Mouse (Mus musculus): ENCODE measurements around the gene Ifitm2. TPM values are rescaled to one million over a fixed set of nuclear protein-coding genes. Genes with fewer than 3 reads are reported as not detected.
"Not testable (repeated sequence)": the region's sequence is repeated elsewhere in the genome, so short reads cannot be mapped to it uniquely, and the experiment has no call there.

Ifitm2 gene
- polyA plus RNA-seq, 1 experiment: 147 TPM

DNA sequence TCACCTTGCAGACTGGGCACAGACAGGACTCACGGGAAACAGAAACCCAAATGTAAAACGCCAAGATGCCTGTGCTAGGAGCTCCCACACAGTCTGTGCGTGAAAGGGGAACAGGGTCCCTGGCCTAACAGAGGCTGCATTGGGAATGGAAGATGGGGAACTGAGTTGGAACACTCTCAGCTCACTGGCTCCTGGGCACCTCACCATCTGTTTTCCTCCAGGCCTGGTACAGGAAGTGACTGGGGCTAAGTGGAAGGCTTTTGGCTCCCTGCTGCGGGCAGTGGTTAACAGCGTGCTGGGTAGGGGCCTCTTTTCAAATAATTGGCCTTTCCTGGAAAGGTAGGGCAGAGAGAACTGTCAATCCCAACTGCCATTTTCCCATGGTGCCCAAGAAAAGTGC is 34.8 kb upstream of the Ifitm2 start:
- H3K4me3 ChIP-seq (replicated peaks; ENCODE audit: control insufficient read depth, low read depth, low read length): no peak overlapping the region
- peaks cover 6% of the 10 kb centered on the region for H3K4me1 ChIP-seq (ENCODE audit: control insufficient read depth, insufficient read depth, low read length)
- 12% methylated on average over 5 of the region's 5 CpGs for WGBS
- TF ChIP-seq CTCF (IDR thresholded peaks at IDR 0.05; ENCODE audit: control insufficient read depth, insufficient read depth, low read length): no peak
- TF ChIP-seq POLR2A (IDR thresholded peaks at IDR 0.05; ENCODE audit: borderline replicate concordance, control insufficient read depth, low read depth, low read length): no peak
- peak overlapping the region; percentile 53; the same call in 1 of the 2 replicates for H3K27ac ChIP-seq (ENCODE audit: control insufficient read depth, insufficient read depth, low read depth, low read length, poor library complexity)

DNA sequence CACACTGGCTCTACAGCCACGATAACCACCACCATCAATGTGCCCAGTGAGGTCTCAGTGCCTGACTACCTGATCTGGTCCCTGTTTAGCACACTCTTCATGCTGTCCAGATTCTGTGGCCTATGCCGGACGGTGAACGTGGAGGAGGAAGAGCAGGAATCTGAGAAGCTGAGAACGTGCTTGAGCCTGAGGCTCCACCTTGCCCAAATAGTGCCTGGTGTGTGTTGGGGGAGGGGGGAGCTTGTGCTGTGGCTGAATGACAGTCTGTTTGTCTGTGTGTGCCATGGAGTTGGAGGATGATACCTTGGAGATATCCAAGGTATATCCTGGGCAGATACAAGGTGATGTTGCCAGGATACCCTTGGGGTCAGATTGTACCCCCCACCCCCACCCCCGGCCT is 34.4 kb upstream of the Ifitm2 start:
- H3K27ac ChIP-seq (ENCODE audit: control insufficient read depth, insufficient read depth, low read depth, low read length, poor library complexity): peak overlapping the region; percentile 53; the same call in 1 of the 2 replicates
- no peak overlapping the region for H3K4me3 ChIP-seq (replicated peaks; ENCODE audit: control insufficient read depth, low read depth, low read length)
- TF ChIP-seq CTCF (IDR thresholded peaks at IDR 0.05; ENCODE audit: control insufficient read depth, insufficient read depth, low read length) (no peak), POLR2A (IDR thresholded peaks at IDR 0.05; ENCODE audit: borderline replicate concordance, control insufficient read depth, low read depth, low read length) (no peak)
- WGBS: 16% methylated on average over 6 of the region's 6 CpGs
- peaks cover 6% of the 10 kb centered on the region for H3K4me1 ChIP-seq (ENCODE audit: control insufficient read depth, insufficient read depth, low read length)

GRCm38 (mm10) chr7:140989022-140989421 is 33.2 kb upstream of the Ifitm2 start:
- H3K4me1 ChIP-seq (ENCODE audit: control insufficient read depth, insufficient read depth, low read length): peaks cover 6% of the 10 kb centered on the region
- 64% methylated on average over 4 of the region's 4 CpGs for WGBS
- no peak for TF ChIP-seq POLR2A (IDR thresholded peaks at IDR 0.05; ENCODE audit: borderline replicate concordance, control insufficient read depth, low read depth, low read length)
- TF ChIP-seq CTCF (IDR thresholded peaks at IDR 0.05; ENCODE audit: control insufficient read depth, insufficient read depth, low read length): no peak

DNA sequence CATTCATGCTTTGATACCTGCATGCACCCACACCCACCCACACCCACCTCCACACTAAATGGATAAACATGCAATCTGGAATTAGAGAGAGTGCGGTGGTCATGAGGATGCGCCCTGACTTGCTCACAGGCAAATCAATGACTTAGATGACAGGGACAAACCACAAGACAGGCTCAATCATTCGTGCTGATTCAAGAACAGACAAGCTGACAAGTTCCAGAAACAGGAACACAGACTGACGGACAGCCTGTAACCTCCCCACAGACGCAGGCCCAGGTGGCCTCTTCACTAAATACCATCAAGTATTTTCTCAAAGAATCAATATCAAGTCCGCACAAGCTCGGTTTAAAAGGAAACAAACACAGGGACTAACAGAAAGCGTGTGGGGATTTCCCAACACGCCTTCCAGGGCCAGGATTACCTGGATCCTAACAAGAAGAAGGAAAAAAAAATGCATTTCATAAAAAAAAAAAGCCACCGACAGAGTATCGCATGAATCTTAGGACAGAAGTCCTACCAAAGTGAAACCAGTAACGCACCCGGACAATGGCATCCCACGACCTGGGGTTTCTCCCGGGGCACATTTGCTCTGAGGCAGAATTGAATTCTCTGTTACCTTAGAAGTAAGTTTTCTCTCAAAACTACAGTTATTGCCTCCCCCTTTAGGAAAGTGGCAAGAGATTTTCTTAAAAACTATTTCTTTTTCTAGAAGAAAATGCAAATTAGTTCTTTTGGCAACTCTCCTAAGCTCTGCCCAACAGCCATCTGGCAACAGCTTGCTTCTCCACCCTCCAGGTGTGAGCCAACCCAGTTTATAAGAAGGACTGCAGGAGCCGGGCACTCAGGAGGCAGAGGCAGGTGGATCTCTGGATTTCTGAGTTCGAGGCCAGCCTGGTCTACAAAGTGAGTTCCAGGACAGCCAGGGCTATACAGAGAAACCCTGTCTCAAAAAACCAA is 31.7 kb upstream of the Ifitm2 start:
- 40% methylated on average over 17 of the region's 17 CpGs for WGBS
- no peak for TF ChIP-seq POLR2A (IDR thresholded peaks at IDR 0.05; ENCODE audit: borderline replicate concordance, control insufficient read depth, low read depth, low read length)
- no peak for TF ChIP-seq CTCF (IDR thresholded peaks at IDR 0.05; ENCODE audit: control insufficient read depth, insufficient read depth, low read length)
- Histone ChIP-seq H3K4me1 (ENCODE audit: control insufficient read depth, insufficient read depth, low read length) (peaks cover 7% of the 10 kb centered on the region), H3K4me3 (replicated peaks; ENCODE audit: control insufficient read depth, low read depth, low read length) (no peak overlapping the region), H3K27ac (ENCODE audit: control insufficient read depth, insufficient read depth, low read depth, low read length, poor library complexity) (no peak overlapping the region)

More at GRCm38 (mm10) chr7:140989022-140989421, 33.2 kb upstream of the Ifitm2 start:
- Histone ChIP-seq H3K27ac (ENCODE audit: control insufficient read depth, insufficient read depth, low read depth, low read length, poor library complexity) (no peak overlapping the region), H3K4me3 (replicated peaks; ENCODE audit: control insufficient read depth, low read depth, low read length) (no peak overlapping the region)

DNA sequence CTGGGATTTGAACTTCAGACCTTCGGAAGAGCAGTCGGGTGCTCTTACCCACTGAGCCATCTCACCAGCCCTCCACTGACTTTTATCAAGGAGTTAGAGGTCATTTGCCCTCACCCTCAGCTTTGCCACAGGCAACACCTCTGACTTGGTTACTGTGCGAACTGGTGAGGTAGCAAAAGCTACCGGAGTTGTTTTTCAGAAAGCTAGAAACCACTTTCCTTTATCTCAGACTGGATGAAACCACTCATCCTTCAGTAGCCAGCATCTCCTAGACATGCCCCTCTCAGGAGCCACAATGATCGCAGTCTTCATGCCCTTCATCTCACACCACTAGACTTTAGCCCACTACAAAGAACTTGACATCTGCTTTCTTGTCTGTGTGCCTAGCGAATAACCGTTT is 27.2 kb upstream of the Ifitm2 start:
- TF ChIP-seq CTCF (IDR thresholded peaks at IDR 0.05; ENCODE audit: control insufficient read depth, insufficient read depth, low read length): no peak
- TF ChIP-seq POLR2A (IDR thresholded peaks at IDR 0.05; ENCODE audit: borderline replicate concordance, control insufficient read depth, low read depth, low read length): no peak
- WGBS: 65% methylated on average over 7 of the region's 7 CpGs
- Histone ChIP-seq H3K4me3 (replicated peaks; ENCODE audit: control insufficient read depth, low read depth, low read length) (no peak overlapping the region), H3K27ac (ENCODE audit: control insufficient read depth, insufficient read depth, low read depth, low read length, poor library complexity) (no peak overlapping the region), H3K4me1 (ENCODE audit: control insufficient read depth, insufficient read depth, low read length) (peaks cover 6% of the 10 kb centered on the region)

DNA sequence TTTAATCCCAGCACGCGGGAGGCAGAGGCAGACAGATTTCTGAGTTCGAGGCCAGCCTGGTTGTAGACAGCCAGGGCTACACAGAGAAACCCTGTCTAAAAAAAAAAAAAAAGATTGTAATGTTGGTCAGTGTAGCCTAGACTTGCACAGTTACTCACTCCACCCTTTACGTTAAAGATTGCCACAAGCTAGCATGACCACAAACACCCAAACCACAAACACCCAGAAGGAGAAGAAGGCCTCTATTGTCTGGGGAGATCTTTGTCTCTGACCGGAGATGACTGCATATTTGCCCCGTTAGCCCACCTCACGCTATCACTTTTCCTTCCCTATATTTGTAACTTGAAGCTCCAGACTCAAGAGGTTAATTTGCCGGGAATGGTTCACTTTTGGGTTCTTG is 25.9 kb upstream of the Ifitm2 start:
- Histone ChIP-seq H3K27ac (ENCODE audit: control insufficient read depth, insufficient read depth, low read depth, low read length, poor library complexity) (peak overlapping the region; percentile 34), H3K4me1 (ENCODE audit: control insufficient read depth, insufficient read depth, low read length) (peaks cover 6% of the 10 kb centered on the region), H3K4me3 (replicated peaks; ENCODE audit: control insufficient read depth, low read depth, low read length) (no peak overlapping the region)
- TF ChIP-seq POLR2A (IDR thresholded peaks at IDR 0.05; ENCODE audit: borderline replicate concordance, control insufficient read depth, low read depth, low read length) (no peak), CTCF (IDR thresholded peaks at IDR 0.05; ENCODE audit: control insufficient read depth, insufficient read depth, low read length) (no peak)
- 16% methylated on average over 8 of the region's 8 CpGs for WGBS

DNA sequence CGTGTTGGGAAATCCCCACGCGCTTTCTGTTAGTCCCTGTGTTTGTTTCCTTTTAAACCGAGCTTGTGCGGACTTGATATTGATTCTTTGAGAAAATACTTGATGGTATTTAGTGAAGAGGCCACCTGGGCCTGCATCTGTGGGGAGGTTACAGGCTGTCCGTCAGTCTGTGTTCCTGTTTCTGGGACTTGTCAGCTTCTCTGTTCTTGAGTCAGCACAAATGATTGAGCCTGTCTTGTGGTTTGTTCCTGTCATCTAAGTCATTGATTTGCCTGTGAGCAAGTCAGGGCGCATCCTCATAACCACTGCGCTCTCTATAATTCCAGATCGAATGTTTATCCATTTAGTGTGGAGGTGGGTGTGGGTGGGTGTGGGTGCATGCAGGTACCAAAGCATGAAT is 20.9 kb upstream of the Ifitm2 start:
- H3K27ac ChIP-seq (ENCODE audit: control insufficient read depth, insufficient read depth, low read depth, low read length, poor library complexity); H3K4me1 ChIP-seq (ENCODE audit: control insufficient read depth, insufficient read depth, low read length); H3K4me3 ChIP-seq (replicated peaks; ENCODE audit: control insufficient read depth, low read depth, low read length): not testable (repeated sequence)
- WGBS: 60% methylated on average over 9 of the region's 9 CpGs

DNA sequence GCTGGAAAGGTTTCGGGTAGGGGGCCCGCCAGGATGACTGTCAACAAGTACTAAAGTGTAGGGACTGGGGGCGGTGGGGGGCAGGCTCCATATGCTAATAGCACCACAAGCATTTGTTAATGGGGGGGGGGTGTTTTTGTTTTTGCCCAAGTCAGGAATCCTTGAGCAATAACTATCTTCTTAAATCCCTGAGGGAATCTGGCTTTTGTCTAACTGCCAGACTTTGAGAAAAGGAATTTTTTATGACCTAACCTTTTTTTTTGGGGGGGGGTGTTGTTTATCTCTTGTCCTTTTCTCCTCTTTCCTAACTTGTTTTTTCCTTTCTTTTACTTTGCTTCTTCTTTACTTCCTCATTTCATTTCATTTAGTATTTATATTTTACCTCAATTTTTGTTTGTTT is 19.7 kb upstream of the Ifitm2 start:
- no peak overlapping the region for H3K27ac ChIP-seq (ENCODE audit: control insufficient read depth, insufficient read depth, low read depth, low read length, poor library complexity)
- TF ChIP-seq CTCF (IDR thresholded peaks at IDR 0.05; ENCODE audit: control insufficient read depth, insufficient read depth, low read length) (no peak), POLR2A (IDR thresholded peaks at IDR 0.05; ENCODE audit: borderline replicate concordance, control insufficient read depth, low read depth, low read length) (no peak)
- WGBS: 72% methylated on average over 3 of the region's 3 CpGs
- no peaks in the 10 kb centered on the region; the same call in 1 of the 2 replicates for H3K4me1 ChIP-seq (ENCODE audit: control insufficient read depth, insufficient read depth, low read length)
- no peak overlapping the region for H3K4me3 ChIP-seq (replicated peaks; ENCODE audit: control insufficient read depth, low read depth, low read length)
